Comparison of ENCODE assay signal across 23 mouse cellular contexts in genomic region chr8:64024359-64024758, GRCm38 (mm10).
DNase-seq lines count a peak whose midpoint lies in the region; ATAC-seq lines count a peak whose summit lies in the region.
"Had no signal": no experiment of that assay in that cellular context is flagged by ENCODE, and none has a peak within 500 bp of the region (broad histone marks: within the 10 kb centered on the region; RNA-seq: fewer than 3 reads in every experiment).

No protein-coding gene starts in this region.

- H3K9me3 ChIP-seq in hindbrain, embryonic 11.5 days (ENCODE audit: control insufficient read depth, low read length) = no peaks in the 10 kb centered on the region
- no peaks in the 10 kb centered on the region for H3K9me3 ChIP-seq in hindbrain, embryonic 10.5 days
- no peaks in the 10 kb centered on the region for H3K9me3 ChIP-seq in neural tube, embryonic 11.5 days (ENCODE audit: control insufficient read depth, low read length)
- no peaks in the 10 kb centered on the region for H3K9me3 ChIP-seq in neural tube, embryonic 15.5 days (replicated peaks)
- H3K9me3 ChIP-seq: forebrain, embryonic 12.5 days; heart, embryonic 15.5 days; liver, embryonic 15.5 days; lung, embryonic 15.5 days; megakaryocyte, embryonic 14.5 days had no signal

- intact Hi-C loops in heart, postnatal 10 days (cut with DNase I) = loop anchor here (5.0 to 10.0 kb wide), 3 partner anchors 180 to 920 kb away; partner anchors contain the start of genes Tll1 and Tmem192

- no peaks in the 10 kb centered on the region for H3K27me3 ChIP-seq in hindbrain, embryonic 11.5 days (ENCODE audit: control insufficient read depth, insufficient read depth, low read length)
- no peaks in the 10 kb centered on the region for H3K27me3 ChIP-seq in hindbrain, embryonic 10.5 days (ENCODE audit: insufficient read depth, poor library complexity, severe bottlenecking)
- no peaks in the 10 kb centered on the region for H3K27me3 ChIP-seq in neural tube, embryonic 11.5 days (ENCODE audit: control insufficient read depth, insufficient read depth, low read length)
- no peaks in the 10 kb centered on the region for H3K27me3 ChIP-seq in neural tube, embryonic 15.5 days (replicated peaks)
- H3K27me3 ChIP-seq: forebrain, embryonic 12.5 days; heart, embryonic 15.5 days; liver, embryonic 15.5 days; lung, embryonic 15.5 days; megakaryocyte, embryonic 14.5 days had no signal

- ATAC-seq in hindbrain, embryonic 11.5 days (ENCODE audit: low FRiP score) = peak; percentile 58
- 0 out of 2 replicates have a peak, but pooled peaks have one; percentile 7 for ATAC-seq in neural tube, embryonic 11.5 days (ENCODE audit: insufficient read depth, low FRiP score, low TSS enrichment)
- no peak for ATAC-seq in neural tube, embryonic 15.5 days (ENCODE audit: low FRiP score)
- ATAC-seq: activated CD4-positive, CD25-positive, alpha-beta regulatory T cell, adult 4 months had no signal

- 87% methylated on average over 5 of the region's 5 CpGs for WGBS in hindbrain, embryonic 11.5 days
- 84% methylated on average over 5 of the region's 5 CpGs for WGBS in hindbrain, embryonic 10.5 days
- 79% methylated on average over 5 of the region's 5 CpGs for WGBS in neural tube, embryonic 11.5 days
- 75% methylated on average over 5 of the region's 5 CpGs for WGBS in neural tube, embryonic 15.5 days

- H3K4me3 ChIP-seq in hindbrain, embryonic 11.5 days (ENCODE audit: low read depth, low read length) = no peak overlapping the region
- H3K4me3 ChIP-seq in hindbrain, embryonic 10.5 days = no peak overlapping the region
- H3K4me3 ChIP-seq in neural tube, embryonic 11.5 days (ENCODE audit: low read depth, low read length) = no peak overlapping the region
- H3K4me3 ChIP-seq in neural tube, embryonic 15.5 days (replicated peaks) = no peak overlapping the region
- H3K4me3 ChIP-seq: forebrain, embryonic 12.5 days; heart, embryonic 15.5 days; left cerebral cortex, adult 2 months; liver, embryonic 15.5 days; lung, embryonic 15.5 days; megakaryocyte, embryonic 14.5 days had no signal

- no peak overlapping the region for H3K27ac ChIP-seq in hindbrain, embryonic 11.5 days (ENCODE audit: low read depth, low read length)
- no peak overlapping the region for H3K27ac ChIP-seq in hindbrain, embryonic 10.5 days
- H3K27ac ChIP-seq in neural tube, embryonic 11.5 days (ENCODE audit: low read depth, low read length) = no peak overlapping the region
- H3K27ac ChIP-seq in neural tube, embryonic 15.5 days (replicated peaks) = no peak overlapping the region
- H3K27ac ChIP-seq: forebrain, embryonic 12.5 days; heart, embryonic 15.5 days; kidney, postnatal 0 days; left cerebral cortex, adult 2 months; liver, embryonic 15.5 days; lung, embryonic 15.5 days had no signal

- no peak overlapping the region for H3K9ac ChIP-seq in hindbrain, embryonic 11.5 days (ENCODE audit: low read depth, low read length)
- H3K9ac ChIP-seq in neural tube, embryonic 11.5 days (ENCODE audit: low read length) = no peak overlapping the region
- no peak overlapping the region for H3K9ac ChIP-seq in neural tube, embryonic 15.5 days (replicated peaks)
- H3K9ac ChIP-seq: forebrain, embryonic 12.5 days; heart, embryonic 15.5 days; liver, embryonic 15.5 days; lung, embryonic 15.5 days had no signal

- no peak overlapping the region for H3K4me2 ChIP-seq in hindbrain, embryonic 11.5 days (replicated peaks; ENCODE audit: low read depth, low read length)
- H3K4me2 ChIP-seq in neural tube, embryonic 11.5 days (ENCODE audit: low read depth) = no peak overlapping the region
- no peak overlapping the region for H3K4me2 ChIP-seq in neural tube, embryonic 15.5 days
- H3K4me2 ChIP-seq: forebrain, embryonic 12.5 days; heart, embryonic 15.5 days; liver, embryonic 15.5 days; lung, embryonic 15.5 days had no signal

- peak; percentile 4 for DNase-seq in adrenal gland, adult 2 months
- DNase-seq in adrenal gland, postnatal 4 days (ENCODE audit: low spot score in 2 of 2) = no peak
- no peak for DNase-seq in hindbrain, embryonic 11.5 days (ENCODE audit: low spot score)
- DNase-seq in hindbrain, embryonic 10.5 days (ENCODE audit: low spot score) = no peak
- DNase-seq in neural tube, embryonic 11.5 days (ENCODE audit: low spot score) = no peak
- peak; percentile 9 for DNase-seq in skeletal muscle tissue, adult 2 months (ENCODE audit: low read depth, low spot score)
- no peak for DNase-seq in heart, postnatal 10 days
- DNase-seq: gastrocnemius, postnatal 25 days; heart, postnatal 4 days; layer of hippocampus, adult 9-11 months; liver; lung, postnatal 36 days; right cerebral cortex, postnatal 14 days; spleen, adult 18-20 months had no signal

- H3K4me1 ChIP-seq in hindbrain, embryonic 11.5 days (replicated peaks; ENCODE audit: control insufficient read depth, insufficient read depth, low read length) = no peaks in the 10 kb centered on the region
- no peaks in the 10 kb centered on the region for H3K4me1 ChIP-seq in hindbrain, embryonic 10.5 days (replicated peaks)
- H3K4me1 ChIP-seq in neural tube, embryonic 11.5 days (ENCODE audit: control insufficient read depth, insufficient read depth, low read length) = no peaks in the 10 kb centered on the region
- H3K4me1 ChIP-seq in neural tube, embryonic 15.5 days = no peaks in the 10 kb centered on the region
- H3K4me1 ChIP-seq: forebrain, embryonic 12.5 days; heart, embryonic 15.5 days; liver, embryonic 15.5 days; lung, embryonic 15.5 days; megakaryocyte, embryonic 14.5 days had no signal

- H3K36me3 ChIP-seq in hindbrain, embryonic 11.5 days (ENCODE audit: control insufficient read depth, insufficient read depth, low read length) = no peaks in the 10 kb centered on the region
- no peaks in the 10 kb centered on the region for H3K36me3 ChIP-seq in hindbrain, embryonic 10.5 days
- no peaks in the 10 kb centered on the region for H3K36me3 ChIP-seq in neural tube, embryonic 11.5 days (ENCODE audit: control insufficient read depth, insufficient read depth, low read length)
- no peaks in the 10 kb centered on the region for H3K36me3 ChIP-seq in neural tube, embryonic 15.5 days
- H3K36me3 ChIP-seq: forebrain, embryonic 12.5 days; heart, embryonic 15.5 days; liver, embryonic 15.5 days; lung, embryonic 15.5 days had no signal

Comparison
In these comparisons a context has a peak if more than half of its experiments do, and no peak if none do; other contexts are left out.
1. DNase-seq: peak in adrenal gland, adult 2 months (single experiment) and skeletal muscle tissue, adult 2 months (single experiment); none in adrenal gland, postnatal 4 days (0 of 2), hindbrain, embryonic 11.5 days (single experiment), hindbrain, embryonic 10.5 days (single experiment), neural tube, embryonic 11.5 days (single experiment) and heart, postnatal 10 days (0 of 2).